In genomic region chr7:133479679-133480078, GRCm38 (mm10) we compare ENCODE assay signal across 16 mouse cellular contexts.
"Had no signal": no experiment of that assay in that cellular context is flagged by ENCODE, and none has a peak within 500 bp of the region (broad histone marks: within the 10 kb centered on the region; RNA-seq: fewer than 3 reads in every experiment).

No protein-coding gene starts in this region.

- DNase-seq: kidney, adult 8-10 months; kidney, postnatal 25 days; liver; liver, embryonic 13.5 days; liver, postnatal 0 days; lung, postnatal 14 days; thymus, adult 2 months; thymus, postnatal 36 days had no signal

- H3K4me1 ChIP-seq: limb, embryonic 12.5 days; liver, embryonic 13.5 days; megakaryocyte, embryonic 14.5 days; stomach, embryonic 15.5 days had no signal

- ATAC-seq: intestine, postnatal 0 days; liver, postnatal 0 days; midbrain, embryonic 15.5 days had no signal

- H3K27me3 ChIP-seq: limb, embryonic 12.5 days; liver, embryonic 13.5 days; lung, embryonic 15.5 days; neural tube, embryonic 13.5 days; stomach, embryonic 15.5 days had no signal

- H3K27ac ChIP-seq: limb, embryonic 12.5 days; liver, embryonic 13.5 days; lung, embryonic 15.5 days; macrophage; midbrain, embryonic 15.5 days; neural tube, embryonic 13.5 days; stomach, embryonic 15.5 days had no signal

- H3K9ac ChIP-seq: limb, embryonic 12.5 days; liver, embryonic 13.5 days; liver, postnatal 0 days; lung, embryonic 15.5 days; midbrain, embryonic 15.5 days; neural tube, embryonic 13.5 days; stomach, embryonic 15.5 days had no signal

- H3K36me3 ChIP-seq: limb, embryonic 12.5 days; liver, embryonic 13.5 days; lung, embryonic 15.5 days; midbrain, embryonic 15.5 days; neural tube, embryonic 13.5 days; stomach, embryonic 15.5 days had no signal

- H3K4me3 ChIP-seq: limb, embryonic 12.5 days; liver, embryonic 13.5 days; lung, embryonic 15.5 days; megakaryocyte, embryonic 14.5 days; midbrain, embryonic 15.5 days; neural tube, embryonic 13.5 days; stomach, embryonic 15.5 days had no signal

- H3K9me3 ChIP-seq: limb, embryonic 12.5 days; liver, embryonic 13.5 days; lung, embryonic 15.5 days; midbrain, embryonic 15.5 days; neural tube, embryonic 13.5 days; stomach, embryonic 15.5 days had no signal
